Mouse (Mus musculus) forelimb bud, embryonic 11.5 days (tissue): ENCODE data around the gene Asap2.

Experiments
- DNase-seq: peaks from one replicate; pipeline ENCODE4 v3.0.0-alpha.2; 2012; ENCODE audit warnings: low read depth, low spot score

Gene Asap2

GRCm38 (mm10) chr12:21315923-21316868 is 325.9 kb downstream of the Asap2 start, which contains the start of gene Iah1:
TSS of gene Iah1 (plus strand) at chr12:21316389.
- DNase-seq, result peak; percentile 63

- no peak for DNase-seq
These were observed 326.6 kb downstream of the Asap2 start for GRCm38 (mm10) chr12:21316869-21317265.

GRCm38 (mm10) chr12:21318143-21318895 is 328.1 kb downstream of the Asap2 start:
- DNase-seq, result peak; percentile 67
